Mouse (Mus musculus) olfactory bulb, adult 2 months (tissue): ENCODE results near the gene Iqub. TPM values are rescaled to one million over a fixed set of nuclear protein-coding genes. Genes with fewer than 3 reads are reported as not detected.

Source experiments
- H3K27ac ChIP-seq: fragments of 200-500 bp; 2 replicates; pipeline ENCODE4 v1.5.1; 2012; ENCODE audit warnings: low read depth, low read length; ENCODE audit not compliant: insufficient read depth
- H3K4me1 ChIP-seq: fragments of 200-500 bp; 2 replicates; pipeline ENCODE4 v1.6.1; 2012; ENCODE audit warnings: low read length; ENCODE audit not compliant: control insufficient read depth, insufficient read depth
- H3K4me3 ChIP-seq: fragments of 200-500 bp; 2 replicates; pipeline ENCODE4 v1.5.1; 2012; ENCODE audit warnings: mild to moderate bottlenecking, low read depth, low read length, moderate library complexity; ENCODE audit not compliant: insufficient read depth
- CTCF ChIP-seq: fragments of 200-500 bp; IDR thresholded peaks from 2 replicates; pipeline ENCODE4 v1.5.1; 2012; ENCODE audit warnings: low read depth, mild to moderate bottlenecking, low read length, moderate library complexity; ENCODE audit not compliant: insufficient read depth
- POLR2A ChIP-seq: fragments of 200-500 bp; IDR thresholded peaks from 2 replicates; pipeline ENCODE4 v1.6.1; 2012; ENCODE audit warnings: mild to moderate bottlenecking, low read depth, low read length, moderate library complexity; ENCODE audit not compliant: insufficient read depth
- WGBS: fragments of 180-500 bp; shearing (Covaris S2); methylation state at CpG from one replicate; pipeline ENCODE4 v1.1.7; 2018; 5-methylcytosine and 5-hydroxymethylcytosine counted together
- polyA plus RNA-seq: library from polyadenylated mRNA; stranded (reverse); fragments of >200 nt; gene quantifications from 2 replicates; pipeline ENCODE4 v1.2.4, GENCODE M21; 2012; ENCODE audit warnings: low replicate concordance; ENCODE audit not compliant: missing spikeins, insufficient read depth, insufficient read length

Iqub gene
- polyA plus RNA-seq, 1 experiment = not detected

- H3K27ac ChIP-seq = no peak overlapping the region
- WGBS = 46% methylated on average over 2 of the region's 2 CpGs
- H3K4me1 ChIP-seq = peaks cover 4% of the 10 kb centered on the region
- TF ChIP-seq POLR2A (no peak), CTCF (no peak)
- no peak overlapping the region for H3K4me3 ChIP-seq
Measured at GRCm38 (mm10) chr6:24516197-24516596, 1.3 kb upstream of the Iqub start.

- Histone ChIP-seq H3K27ac (no peak overlapping the region), H3K4me1 (no peaks in the 10 kb centered on the region), H3K4me3 (no peak overlapping the region)
- 64% methylated on average over 2 of the region's 2 CpGs for WGBS
- TF ChIP-seq POLR2A (no peak), CTCF (no peak)
Measured at GRCm38 (mm10) chr6:24504141-24504540, 10.7 kb downstream of the Iqub start.

- Histone ChIP-seq H3K27ac (no peak overlapping the region), H3K4me3 (no peak overlapping the region), H3K4me1 (no peaks in the 10 kb centered on the region)
- TF ChIP-seq POLR2A (no peak), CTCF (no peak)
- WGBS = 15% methylated on average over 1 of the region's 1 CpGs
Measured at GRCm38 (mm10) chr6:24490341-24490740, 24.5 kb downstream of the Iqub start.

- Histone ChIP-seq H3K27ac (no peak overlapping the region), H3K4me3 (no peak overlapping the region), H3K4me1 (no peaks in the 10 kb centered on the region)
- TF ChIP-seq CTCF (no peak), POLR2A (no peak)
- WGBS = 89% methylated on average over 5 of the region's 5 CpGs
Measured at GRCm38 (mm10) chr6:24486530-24486929, 28.3 kb downstream of the Iqub start.

GRCm38 (mm10) chr6:24470571-24471132 is 44.2 kb downstream of the Iqub start:
- WGBS = 77% methylated on average over 1 of the region's 1 CpGs
- Histone ChIP-seq H3K27ac (no peak overlapping the region), H3K4me1 (no peaks in the 10 kb centered on the region), H3K4me3 (no peak overlapping the region)
- TF ChIP-seq CTCF (no peak), POLR2A (no peak)

- H3K4me3 ChIP-seq = no peak overlapping the region
- TF ChIP-seq POLR2A = no peak
- no peak for TF ChIP-seq CTCF
- no peaks in the 10 kb centered on the region for H3K4me1 ChIP-seq
- H3K27ac ChIP-seq = no peak overlapping the region
- WGBS = 81% methylated on average over 2 of the region's 2 CpGs
Measured at GRCm38 (mm10) chr6:24470135-24470534, 44.7 kb downstream of the Iqub start.

GRCm38 (mm10) chr6:24456097-24456496 is 58.8 kb downstream of the Iqub start:
- Histone ChIP-seq H3K27ac (no peak overlapping the region), H3K4me3 (no peak overlapping the region), H3K4me1 (no peaks in the 10 kb centered on the region)
- TF ChIP-seq CTCF = no peak
- TF ChIP-seq POLR2A = no peak
- WGBS = 33% methylated on average over 7 of the region's 7 CpGs

GRCm38 (mm10) chr6:24451026-24451821 is 63.6 kb downstream of the Iqub start:
- H3K27ac ChIP-seq = no peak overlapping the region
- no peaks in the 10 kb centered on the region for H3K4me1 ChIP-seq
- WGBS = 82% methylated on average over 22 of the region's 22 CpGs
- TF ChIP-seq POLR2A (no peak), CTCF (no peak)
- H3K4me3 ChIP-seq = no peak overlapping the region

- no peak overlapping the region for H3K4me3 ChIP-seq
- H3K4me1 ChIP-seq = no peaks in the 10 kb centered on the region
- TF ChIP-seq POLR2A (no peak), CTCF (no peak)
- H3K27ac ChIP-seq = no peak overlapping the region
- WGBS = 94% methylated on average over 6 of the region's 6 CpGs
Measured at GRCm38 (mm10) chr6:24450241-24450640, 64.6 kb downstream of the Iqub start.
